Mouse (Mus musculus): ENCODE measurements at regions not wholly inside any gene's neighbourhood (a gene's known extent, or its start where the extent isn't known, plus 50 kb on each side); places are given as distances from the start of the nearest gene placed in this dataset.
"Not testable (repeated sequence)": the region's sequence is repeated elsewhere in the genome, so short reads cannot be mapped to it uniquely, and the experiment has no call there.

GRCm38 (mm10) chr10:15886150-15886549 lies 1168.1 kb upstream of the Gje1 start:
- no peak for DNase-seq (ENCODE audit: low spot score)

GRCm38 (mm10) chr10:15868063-15868462 lies 1150.0 kb upstream of the Gje1 start:
- DNase-seq (ENCODE audit: low spot score): no peak

GRCm38 (mm10) chr10:15866931-15867330 lies 1148.9 kb upstream of the Gje1 start:
- DNase-seq (ENCODE audit: low spot score): no peak

- no peak for DNase-seq (ENCODE audit: low spot score)
These were observed 1123.4 kb upstream of the Gje1 start for GRCm38 (mm10) chr10:15841381-15841780.

GRCm38 (mm10) chr10:15832338-15832737 lies 1114.3 kb upstream of the Gje1 start:
- no peak for DNase-seq (ENCODE audit: low spot score)

- no peak for DNase-seq (ENCODE audit: low spot score)
These were observed 1107.4 kb upstream of the Gje1 start for GRCm38 (mm10) chr10:15825457-15825856.

- no peak for DNase-seq (ENCODE audit: low spot score)
These were observed 1089.3 kb upstream of the Gje1 start for GRCm38 (mm10) chr10:15807271-15807670.

GRCm38 (mm10) chr10:15805791-15806190 lies 1087.8 kb upstream of the Gje1 start:
- DNase-seq (ENCODE audit: low spot score): no peak

GRCm38 (mm10) chr10:15793185-15793584 lies 1075.2 kb upstream of the Gje1 start:
- peak; percentile 4 for DNase-seq (ENCODE audit: low spot score)

- DNase-seq (ENCODE audit: low spot score): no peak
These were observed 1073.7 kb upstream of the Gje1 start for GRCm38 (mm10) chr10:15791473-15792269.

- peak; percentile 14 for DNase-seq (ENCODE audit: low spot score)
These were observed 1042.1 kb upstream of the Gje1 start for GRCm38 (mm10) chr10:15759983-15760723.

- DNase-seq (ENCODE audit: low spot score): no peak
These were observed 1041.6 kb upstream of the Gje1 start for GRCm38 (mm10) chr10:15759576-15759975.

GRCm38 (mm10) chr10:15757503-15757902 lies 1039.5 kb upstream of the Gje1 start:
- no peak for DNase-seq (ENCODE audit: low spot score)

- DNase-seq (ENCODE audit: low spot score): no peak
These were observed 1028.9 kb upstream of the Gje1 start for GRCm38 (mm10) chr10:15746866-15747265.

GRCm38 (mm10) chr10:15738630-15739029 lies 1020.6 kb upstream of the Gje1 start:
- no peak for DNase-seq (ENCODE audit: low spot score)

GRCm38 (mm10) chr10:15731318-15731717 lies 1013.3 kb upstream of the Gje1 start:
- no peak for DNase-seq (ENCODE audit: low spot score)

- DNase-seq (ENCODE audit: low spot score): no peak
These were observed 979.9 kb upstream of the Gje1 start for GRCm38 (mm10) chr10:15697946-15698345.

GRCm38 (mm10) chr10:15697050-15697449 lies 979.0 kb upstream of the Gje1 start:
- DNase-seq (ENCODE audit: low spot score): no peak

- DNase-seq (ENCODE audit: low spot score): not testable (repeated sequence)
These were observed 953.6 kb upstream of the Gje1 start for GRCm38 (mm10) chr10:15671638-15672037.
